Mouse (Mus musculus): ENCODE results near the gene E130208F15Rik. TPM values are rescaled to one million over a fixed set of nuclear protein-coding genes. Genes with fewer than 3 reads are reported as not detected.

E130208F15Rik gene
- total RNA-seq (2014; rRNA removed) (0.05 and 0.19 TPM in 2 replicates), polyA plus RNA-seq (2015; fragmentation: Nextera tagmentation; extraction: Ambion mirVana) (not detected in 2 replicates)

DNA sequence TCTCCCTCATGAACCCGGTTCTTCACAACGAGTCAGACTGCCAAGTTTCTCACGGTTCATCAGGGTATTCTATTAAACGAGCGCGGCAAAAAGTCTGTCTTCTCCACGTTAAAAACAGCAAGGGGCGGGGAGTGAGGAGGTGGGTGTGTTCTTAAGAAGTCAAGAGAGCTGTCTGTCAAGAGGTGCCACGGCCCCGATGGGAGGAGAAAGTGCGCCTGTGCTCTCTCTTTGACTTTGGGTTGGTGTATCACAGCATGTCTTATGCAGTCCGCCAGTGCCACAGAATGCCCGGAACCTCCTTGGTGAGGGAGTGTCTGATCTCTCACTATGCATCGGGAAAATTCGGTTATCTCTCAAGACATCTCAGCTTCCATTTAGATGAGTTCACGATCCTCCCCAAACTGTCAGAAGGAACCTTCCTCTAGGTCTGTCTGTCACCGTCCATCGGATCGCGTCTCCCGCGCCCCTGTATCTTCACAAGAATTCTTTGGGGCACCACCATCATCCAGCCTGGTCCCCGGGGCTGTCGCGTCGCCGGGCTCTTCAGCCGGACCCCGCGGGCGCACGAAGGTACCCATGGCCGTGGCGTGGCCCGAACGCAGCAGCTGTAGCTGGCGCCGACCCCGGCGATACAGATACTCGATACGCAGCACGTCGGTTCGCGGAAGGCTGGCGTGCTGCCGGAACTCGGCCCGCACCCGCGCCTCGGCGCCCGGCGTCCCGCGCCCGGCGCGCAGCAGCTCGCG lies at the start of gene E130208F15Rik:
Gene E130208F15Rik, plus strand, starts transcription at position 202 of the 746 bp plus-strand sequence.
- H3K4me2 ChIP-seq (ENCODE audit: low read depth, low read length, poor library complexity, severe bottlenecking) = peak within 1 kb of the TSS; percentile 72
- peak within 1 kb of the TSS; percentile 71 for H3K27ac ChIP-seq (ENCODE audit: low read depth, low read length)
- H3K36me3 ChIP-seq (ENCODE audit: insufficient read depth, low read length) = no peaks in the 10 kb centered on the region
- peak within 1 kb of the TSS; percentile 68 for H3K4me3 ChIP-seq (ENCODE audit: low read depth, low read length)
- no peaks in the 10 kb centered on the region for H3K4me1 ChIP-seq (ENCODE audit: insufficient read depth, low read length)
- ATAC-seq (ENCODE audit: low FRiP score) (peak; percentile 55), DNase-seq (ENCODE audit: low spot score) (peak; percentile 73)
- no peaks in the 10 kb centered on the region for H3K9me3 ChIP-seq (ENCODE audit: low read length)
- H3K27me3 ChIP-seq (ENCODE audit: insufficient read depth, low read length) = no peaks in the 10 kb centered on the region
- WGBS = under 1% methylated on average over 60 of the region's 63 CpGs
- TF ChIP-seq CTCF (IDR thresholded peaks at IDR 0.05) = no peak
- peak within 1 kb of the TSS; percentile 66 for H3K9ac ChIP-seq (replicated peaks; ENCODE audit: low read length, poor library complexity, severe bottlenecking)

- 83% methylated on average over 6 of the region's 6 CpGs for WGBS
- no peaks in the 10 kb centered on the region for H3K27me3 ChIP-seq (ENCODE audit: insufficient read depth, low read length)
- DNase-seq (ENCODE audit: low spot score) (no peak), ATAC-seq (ENCODE audit: low FRiP score) (no peak)
- no peak overlapping the region for H3K9ac ChIP-seq (replicated peaks; ENCODE audit: low read length, poor library complexity, severe bottlenecking)
- no peak overlapping the region for H3K4me2 ChIP-seq (ENCODE audit: low read depth, low read length, poor library complexity, severe bottlenecking)
- TF ChIP-seq CTCF (IDR thresholded peaks at IDR 0.05) = no peak
- no peaks in the 10 kb centered on the region for H3K4me1 ChIP-seq (ENCODE audit: insufficient read depth, low read length)
- no peaks in the 10 kb centered on the region for H3K36me3 ChIP-seq (ENCODE audit: insufficient read depth, low read length)
- no peaks in the 10 kb centered on the region for H3K9me3 ChIP-seq (ENCODE audit: low read length)
- no peak overlapping the region for H3K4me3 ChIP-seq (ENCODE audit: low read depth, low read length)
- H3K27ac ChIP-seq (ENCODE audit: low read depth, low read length) = no peak overlapping the region
These were observed 47.2 kb upstream of the E130208F15Rik start for GRCm38 (mm10) chr7:30274383-30274782.

- H3K4me2 ChIP-seq (ENCODE audit: low read depth, low read length, poor library complexity, severe bottlenecking) = no peak overlapping the region
- H3K36me3 ChIP-seq (ENCODE audit: insufficient read depth, low read length) = no peaks in the 10 kb centered on the region
- H3K27ac ChIP-seq (ENCODE audit: low read depth, low read length) = no peak overlapping the region
- H3K4me3 ChIP-seq (ENCODE audit: low read depth, low read length) = no peak overlapping the region
- ATAC-seq (ENCODE audit: low FRiP score) (no peak), DNase-seq (ENCODE audit: low spot score) (no peak)
- H3K27me3 ChIP-seq (ENCODE audit: insufficient read depth, low read length) = no peaks in the 10 kb centered on the region
- no peak overlapping the region for H3K9ac ChIP-seq (replicated peaks; ENCODE audit: low read length, poor library complexity, severe bottlenecking)
- no peaks in the 10 kb centered on the region for H3K9me3 ChIP-seq (ENCODE audit: low read length)
- H3K4me1 ChIP-seq (ENCODE audit: insufficient read depth, low read length) = 0 out of 2 replicates have a peak, but pooled peaks cover 2% of the 10 kb centered on the region
- no peak for TF ChIP-seq CTCF (IDR thresholded peaks at IDR 0.05)
- 54% methylated on average over 2 of the region's 2 CpGs for WGBS
These were observed 42.6 kb upstream of the E130208F15Rik start for GRCm38 (mm10) chr7:30278911-30279310.

- no peak for TF ChIP-seq CTCF (IDR thresholded peaks at IDR 0.05)
- ATAC-seq (ENCODE audit: low FRiP score) (no peak), DNase-seq (ENCODE audit: low spot score) (no peak)
- Histone ChIP-seq H3K4me2 (ENCODE audit: low read depth, low read length, poor library complexity, severe bottlenecking) (peak overlapping the region; percentile 91), H3K27ac (ENCODE audit: low read depth, low read length) (no peak overlapping the region), H3K9ac (replicated peaks; ENCODE audit: low read length, poor library complexity, severe bottlenecking) (no peak overlapping the region), H3K27me3 (ENCODE audit: insufficient read depth, low read length) (no peaks in the 10 kb centered on the region), H3K4me1 (ENCODE audit: insufficient read depth, low read length) (0 out of 2 replicates have a peak, but pooled peaks cover 2% of the 10 kb centered on the region), H3K9me3 (ENCODE audit: low read length) (no peaks in the 10 kb centered on the region), H3K4me3 (ENCODE audit: low read depth, low read length) (peak overlapping the region; percentile 65), H3K36me3 (ENCODE audit: insufficient read depth, low read length) (no peaks in the 10 kb centered on the region)
- WGBS = under 1% methylated on average over 6 of the region's 6 CpGs
These were observed 42.0 kb upstream of the E130208F15Rik start for GRCm38 (mm10) chr7:30279536-30279935.

DNA sequence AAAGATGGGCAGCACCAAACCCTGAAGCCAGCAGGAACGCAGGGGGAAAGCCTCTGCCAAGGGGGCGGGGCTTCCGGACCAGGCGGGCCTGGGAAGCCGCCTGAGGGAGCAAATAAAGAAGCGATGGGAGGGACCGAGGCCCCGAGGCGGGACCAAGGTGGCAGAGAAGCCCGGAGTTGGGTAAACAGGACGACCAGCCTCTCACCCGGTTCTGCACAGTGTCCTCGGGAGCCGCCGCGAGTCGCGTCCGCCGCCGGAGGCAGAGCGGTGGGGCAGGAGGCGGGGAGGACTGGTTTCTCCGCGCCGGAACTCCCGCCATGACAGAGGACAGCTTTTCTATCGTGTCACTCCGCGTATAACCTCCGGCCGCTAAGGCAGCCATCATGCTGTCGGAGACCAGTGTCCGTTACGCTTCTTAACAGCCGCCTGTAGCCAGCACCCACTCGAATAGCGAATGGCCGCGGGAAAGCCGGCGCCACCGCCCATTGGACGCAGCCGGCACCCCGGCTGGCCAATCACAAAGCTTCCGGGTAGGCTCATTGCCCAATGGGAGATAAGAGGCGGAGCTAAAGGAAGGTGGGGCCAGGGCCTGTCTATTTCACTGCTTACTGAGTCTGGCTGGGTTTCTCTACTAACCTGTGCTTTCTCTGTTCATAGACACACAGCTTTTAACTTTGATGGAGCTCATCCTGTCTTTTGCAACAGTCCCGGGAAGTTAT lies 41.4 kb upstream of the E130208F15Rik start, which contains the start of the genes Thap8 and Wdr62:
Gene Thap8, plus strand, starts transcription at position 144 of the 719 bp plus-strand sequence.
Gene Wdr62, minus strand, starts transcription at position 469 of the 719 bp plus-strand sequence.
- Histone ChIP-seq H3K9ac (replicated peaks; ENCODE audit: low read length, poor library complexity, severe bottlenecking) (peak within 1 kb of the TSS; percentile 61), H3K4me1 (ENCODE audit: insufficient read depth, low read length) (0 out of 2 replicates have a peak, but pooled peaks cover 2% of the 10 kb centered on the region), H3K36me3 (ENCODE audit: insufficient read depth, low read length) (no peaks in the 10 kb centered on the region), H3K27ac (ENCODE audit: low read depth, low read length) (peak within 1 kb of the TSS; percentile 98), H3K4me2 (ENCODE audit: low read depth, low read length, poor library complexity, severe bottlenecking) (peak within 1 kb of the TSS; percentile 91), H3K27me3 (ENCODE audit: insufficient read depth, low read length) (no peaks in the 10 kb centered on the region), H3K9me3 (ENCODE audit: low read length) (no peaks in the 10 kb centered on the region), H3K4me3 (ENCODE audit: low read depth, low read length) (peak within 1 kb of the TSS; percentile 65)
- peak; percentile 95 for ATAC-seq (ENCODE audit: low FRiP score)
- no peak for TF ChIP-seq CTCF (IDR thresholded peaks at IDR 0.05)
- DNase-seq (ENCODE audit: low spot score) = peak; percentile 97
- WGBS = under 1% methylated on average over 49 of the region's 49 CpGs
